8 mouse cellular contexts compared by ENCODE assay signal in genomic region chr11:60182741-60183140, GRCm38 (mm10). TPM values are rescaled to one million over a fixed set of nuclear protein-coding genes. Genes with fewer than 3 reads are reported as not detected.
DNase-seq lines count a peak whose midpoint lies in the region; ATAC-seq lines count a peak whose summit lies in the region.
"Had no signal": no experiment of that assay in that cellular context is flagged by ENCODE, and none has a peak within 500 bp of the region (broad histone marks: within the 10 kb centered on the region; RNA-seq: fewer than 3 reads in every experiment).

No protein-coding gene starts in this region.

- peaks cover 100% of the 10 kb centered on the region for H3K4me1 ChIP-seq in megakaryocyte, embryonic 14.5 days
- H3K4me1 ChIP-seq in forebrain, embryonic 15.5 days: peaks cover 93% of the 10 kb centered on the region
- peaks cover 78% of the 10 kb centered on the region for H3K4me1 ChIP-seq in limb, embryonic 12.5 days (replicated peaks)
- H3K4me1 ChIP-seq in stomach, embryonic 16.5 days (ENCODE audit: control insufficient read depth, insufficient read depth, low read length): peaks cover 78% of the 10 kb centered on the region

- no peaks in the 10 kb centered on the region for H3K27me3 ChIP-seq in megakaryocyte, embryonic 14.5 days (replicated peaks)
- H3K27me3 ChIP-seq in forebrain, embryonic 15.5 days: no peaks in the 10 kb centered on the region
- no peaks in the 10 kb centered on the region for H3K27me3 ChIP-seq in limb, embryonic 12.5 days
- H3K27me3 ChIP-seq in stomach, embryonic 16.5 days (ENCODE audit: control insufficient read depth, insufficient read depth, low read length): no peaks in the 10 kb centered on the region

- H3K27ac ChIP-seq in forebrain, embryonic 15.5 days (replicated peaks): peak overlapping the region; percentile 83
- H3K27ac ChIP-seq in limb, embryonic 12.5 days: peak overlapping the region; percentile 60
- peak overlapping the region; percentile 57; the same call in 1 of the 2 replicates for H3K27ac ChIP-seq in stomach, embryonic 16.5 days (ENCODE audit: low read length)

- no peak for ATAC-seq in megakaryocyte, adult 5-6 weeks (ENCODE audit: poor library complexity, severe bottlenecking)
- no peak for ATAC-seq in forebrain, embryonic 15.5 days (replicated peaks)
- no peak for ATAC-seq in limb, embryonic 12.5 days (ENCODE audit: insufficient number of reproducible peaks, insufficient read depth, low FRiP score, low TSS enrichment, low read depth)
- no peak for ATAC-seq in stomach, embryonic 16.5 days (ENCODE audit: insufficient read depth, low FRiP score)

- H3K9me3 ChIP-seq in megakaryocyte, embryonic 14.5 days: no peaks in the 10 kb centered on the region
- H3K9me3 ChIP-seq in forebrain, embryonic 15.5 days: no peaks in the 10 kb centered on the region
- no peaks in the 10 kb centered on the region for H3K9me3 ChIP-seq in limb, embryonic 12.5 days
- H3K9me3 ChIP-seq in stomach, embryonic 16.5 days (replicated peaks; ENCODE audit: control insufficient read depth, low read length): no peaks in the 10 kb centered on the region

- 24% methylated on average over 2 of the region's 2 CpGs for WGBS in forebrain, embryonic 15.5 days
- WGBS in limb, embryonic 12.5 days: 46% methylated on average over 2 of the region's 2 CpGs
- WGBS in stomach, embryonic 16.5 days: 55% methylated on average over 2 of the region's 2 CpGs

- peaks cover 91% of the 10 kb centered on the region for H3K36me3 ChIP-seq in megakaryocyte, embryonic 14.5 days (replicated peaks; ENCODE audit: low read length)
- peaks cover 17% of the 10 kb centered on the region for H3K36me3 ChIP-seq in forebrain, embryonic 15.5 days
- H3K36me3 ChIP-seq in limb, embryonic 12.5 days: peaks cover 49% of the 10 kb centered on the region
- peaks cover 13% of the 10 kb centered on the region; the same call in 1 of the 2 replicates for H3K36me3 ChIP-seq in stomach, embryonic 16.5 days (ENCODE audit: control insufficient read depth, insufficient read depth, low read length)

- H3K9ac ChIP-seq in forebrain, embryonic 15.5 days (replicated peaks): peak overlapping the region; percentile 2; the same call in 1 of the 2 replicates
- H3K9ac ChIP-seq in limb, embryonic 12.5 days (replicated peaks): no peak overlapping the region
- 0 out of 2 replicates have a peak overlapping the region, but pooled peaks have one; percentile 7 for H3K9ac ChIP-seq in stomach, embryonic 16.5 days (ENCODE audit: low read length)

- peak overlapping the region; percentile 38 for H3K4me3 ChIP-seq in megakaryocyte, embryonic 14.5 days (replicated peaks)
- H3K4me3 ChIP-seq in forebrain, embryonic 15.5 days: no peak overlapping the region
- no peak overlapping the region for H3K4me3 ChIP-seq in limb, embryonic 12.5 days (replicated peaks)
- no peak overlapping the region for H3K4me3 ChIP-seq in stomach, embryonic 16.5 days (replicated peaks; ENCODE audit: low read length)

- no peak overlapping the region for H3K4me2 ChIP-seq in forebrain, embryonic 15.5 days (replicated peaks)
- H3K4me2 ChIP-seq in limb, embryonic 12.5 days: no peak overlapping the region
- no peak overlapping the region for H3K4me2 ChIP-seq in stomach, embryonic 16.5 days (ENCODE audit: low read depth, low read length)

- no peak for DNase-seq in frontal cortex, postnatal 25 days (ENCODE audit: low spot score in 2 of 2)
- DNase-seq in testis, postnatal 10 days (ENCODE audit: low spot score): no peak
- DNase-seq: thymus, postnatal 14 days had no signal

RNA-seq across cellular contexts. Expression of gene Srebf1, which starts 39.6 kb away (rescaled TPM):
- 138 and 188 TPM in 2 replicates for polyA plus RNA-seq in megakaryocyte, embryonic 14.5 days (2012; ENCODE audit: insufficient read depth, low replicate concordance)
- total RNA-seq in megakaryocyte, adult 5-6 weeks (2015): 27.5 and 37.3 TPM in 2 replicates
- total RNA-seq in megakaryocyte, adult 5-6 weeks (2017): 27.6 and 43.3 TPM in 2 replicates
- 48.2 and 52.7 TPM in 2 replicates for polyA plus RNA-seq in forebrain, embryonic 15.5 days (2015; fragmentation: Nextera tagmentation; extraction: Ambion mirVana)
- 54.1 and 61.2 TPM in 2 replicates for polyA plus RNA-seq in limb, embryonic 12.5 days (2016; fragmentation: Nextera tagmentation; extraction: Ambion mirVana)
- 63.4 and 69.8 TPM in 2 replicates for polyA plus RNA-seq in stomach, embryonic 16.5 days (2015; fragmentation: Nextera tagmentation; extraction: Ambion mirVana)
